Mouse (Mus musculus): ENCODE data around the gene Cbfa2t3.
A peak's percentile ranks its signal among the peaks of the same experiment; 100 is the strongest.

Gene Cbfa2t3

GRCm38 (mm10) chr8:122663106-122663505 lies 35.8 kb downstream of the Cbfa2t3 start:
- no peak overlapping the region for H3K4me3 ChIP-seq (replicated peaks; ENCODE audit: low read length)
- H3K27me3 ChIP-seq (ENCODE audit: insufficient read depth, low read length) = peaks cover 6% of the 10 kb centered on the region; the same call in 1 of the 2 replicates
- H3K4me1 ChIP-seq (replicated peaks; ENCODE audit: low read depth, low read length) = peaks cover 33% of the 10 kb centered on the region
- no peaks in the 10 kb centered on the region for H3K9me3 ChIP-seq (ENCODE audit: low read length)
- no peak for TF ChIP-seq CTCF (conservative IDR thresholded peaks at IDR 0.05; ENCODE audit: low read length)
- no peak for TF ChIP-seq NANOG (IDR thresholded peaks at IDR 0.05; ENCODE audit: borderline replicate concordance, low read length)
- TF ChIP-seq POU5F1 (IDR thresholded peaks at IDR 0.05; ENCODE audit: borderline replicate concordance, low read length) = no peak
- H3K36me3 ChIP-seq (ENCODE audit: insufficient read depth, low read length) = no peaks in the 10 kb centered on the region

DNA sequence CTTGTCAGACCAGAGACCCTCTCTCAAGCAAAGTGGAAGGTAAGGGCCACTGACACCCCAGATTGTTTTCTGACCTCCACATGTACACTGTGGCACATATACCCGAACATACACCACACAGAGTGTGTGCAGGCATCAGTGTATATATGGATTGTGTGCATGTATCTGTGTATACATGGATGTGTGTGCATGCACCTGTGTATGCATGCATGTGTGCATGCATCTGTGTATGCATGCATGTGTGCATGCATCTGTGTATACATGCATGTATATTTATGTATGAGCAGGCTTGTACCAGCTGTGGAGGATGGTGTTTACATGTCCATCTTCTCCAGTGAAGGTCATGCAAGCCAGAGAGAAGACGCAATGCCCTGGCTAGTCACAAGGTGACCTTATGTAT lies 37.0 kb downstream of the Cbfa2t3 start:
- no peak overlapping the region for H3K4me3 ChIP-seq (replicated peaks; ENCODE audit: low read length)
- no peaks in the 10 kb centered on the region for H3K36me3 ChIP-seq (ENCODE audit: insufficient read depth, low read length)
- H3K27me3 ChIP-seq (ENCODE audit: insufficient read depth, low read length) = no peaks in the 10 kb centered on the region
- H3K9me3 ChIP-seq (ENCODE audit: low read length) = no peaks in the 10 kb centered on the region
- H3K4me1 ChIP-seq (replicated peaks; ENCODE audit: low read depth, low read length) = peaks cover 20% of the 10 kb centered on the region
- no peak for TF ChIP-seq POU5F1 (IDR thresholded peaks at IDR 0.05; ENCODE audit: borderline replicate concordance, low read length)
- no peak for TF ChIP-seq NANOG (IDR thresholded peaks at IDR 0.05; ENCODE audit: borderline replicate concordance, low read length)
- no peak for TF ChIP-seq CTCF (conservative IDR thresholded peaks at IDR 0.05; ENCODE audit: low read length)

DNA sequence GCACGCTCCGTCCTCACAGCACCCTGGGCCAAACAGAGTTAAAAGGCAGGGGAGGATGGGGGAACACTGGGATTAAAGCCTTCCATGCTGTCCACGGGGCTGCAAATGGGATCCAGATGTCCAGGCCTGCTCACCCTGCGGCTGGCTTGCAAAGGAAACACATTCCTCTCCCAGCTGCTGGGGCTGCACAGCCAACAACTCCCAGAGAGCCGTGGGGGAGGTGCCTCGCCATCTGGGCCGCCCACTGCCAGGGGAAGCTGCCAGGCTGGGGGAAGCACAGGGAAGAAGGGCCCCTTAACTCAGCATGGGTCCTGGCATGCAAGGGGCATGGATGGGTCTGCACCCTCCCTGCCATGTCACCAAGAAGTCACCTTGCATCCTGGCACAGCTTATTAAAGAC lies 37.8 kb downstream of the Cbfa2t3 start:
- H3K4me1 ChIP-seq (replicated peaks; ENCODE audit: low read depth, low read length) = peaks cover 13% of the 10 kb centered on the region; the same call in 1 of the 2 replicates
- no peaks in the 10 kb centered on the region for H3K9me3 ChIP-seq (ENCODE audit: low read length)
- TF ChIP-seq POU5F1 (IDR thresholded peaks at IDR 0.05; ENCODE audit: borderline replicate concordance, low read length) (no peak), NANOG (IDR thresholded peaks at IDR 0.05; ENCODE audit: borderline replicate concordance, low read length) (no peak), CTCF (conservative IDR thresholded peaks at IDR 0.05; ENCODE audit: low read length) (no peak)
- no peak overlapping the region for H3K4me3 ChIP-seq (replicated peaks; ENCODE audit: low read length)
- no peaks in the 10 kb centered on the region for H3K27me3 ChIP-seq (ENCODE audit: insufficient read depth, low read length)
- no peaks in the 10 kb centered on the region for H3K36me3 ChIP-seq (ENCODE audit: insufficient read depth, low read length)

GRCm38 (mm10) chr8:122660022-122660421 lies 38.9 kb downstream of the Cbfa2t3 start:
- no peaks in the 10 kb centered on the region for H3K9me3 ChIP-seq (ENCODE audit: low read length)
- no peak for TF ChIP-seq POU5F1 (IDR thresholded peaks at IDR 0.05; ENCODE audit: borderline replicate concordance, low read length)
- peak; percentile 82 for TF ChIP-seq CTCF (conservative IDR thresholded peaks at IDR 0.05; ENCODE audit: low read length)
- H3K36me3 ChIP-seq (ENCODE audit: insufficient read depth, low read length) = no peaks in the 10 kb centered on the region
- H3K4me1 ChIP-seq (replicated peaks; ENCODE audit: low read depth, low read length) = peaks cover 8% of the 10 kb centered on the region; the same call in 1 of the 2 replicates
- no peaks in the 10 kb centered on the region for H3K27me3 ChIP-seq (ENCODE audit: insufficient read depth, low read length)
- H3K4me3 ChIP-seq (replicated peaks; ENCODE audit: low read length) = no peak overlapping the region

- Histone ChIP-seq H3K9me3 (ENCODE audit: low read length) (no peaks in the 10 kb centered on the region), H3K4me3 (replicated peaks; ENCODE audit: low read length) (no peak overlapping the region), H3K27me3 (ENCODE audit: insufficient read depth, low read length) (no peaks in the 10 kb centered on the region), H3K4me1 (replicated peaks; ENCODE audit: low read depth, low read length) (peaks cover 8% of the 10 kb centered on the region; the same call in 1 of the 2 replicates), H3K36me3 (ENCODE audit: insufficient read depth, low read length) (no peaks in the 10 kb centered on the region)
- TF ChIP-seq CTCF (conservative IDR thresholded peaks at IDR 0.05; ENCODE audit: low read length) (no peak), POU5F1 (IDR thresholded peaks at IDR 0.05; ENCODE audit: borderline replicate concordance, low read length) (no peak), NANOG (IDR thresholded peaks at IDR 0.05; ENCODE audit: borderline replicate concordance, low read length) (no peak)
Measured at GRCm38 (mm10) chr8:122658807-122659160, 40.1 kb downstream of the Cbfa2t3 start.

- Histone ChIP-seq H3K4me1 (replicated peaks; ENCODE audit: low read depth, low read length) (peaks cover 12% of the 10 kb centered on the region), H3K9me3 (ENCODE audit: low read length) (no peaks in the 10 kb centered on the region), H3K27me3 (ENCODE audit: insufficient read depth, low read length) (no peaks in the 10 kb centered on the region; the same call in 1 of the 2 replicates), H3K36me3 (ENCODE audit: insufficient read depth, low read length) (no peaks in the 10 kb centered on the region), H3K4me3 (replicated peaks; ENCODE audit: low read length) (no peak overlapping the region)
- TF ChIP-seq CTCF (conservative IDR thresholded peaks at IDR 0.05; ENCODE audit: low read length) = no peak
Measured at GRCm38 (mm10) chr8:122658149-122658806, 40.6 kb downstream of the Cbfa2t3 start.

DNA sequence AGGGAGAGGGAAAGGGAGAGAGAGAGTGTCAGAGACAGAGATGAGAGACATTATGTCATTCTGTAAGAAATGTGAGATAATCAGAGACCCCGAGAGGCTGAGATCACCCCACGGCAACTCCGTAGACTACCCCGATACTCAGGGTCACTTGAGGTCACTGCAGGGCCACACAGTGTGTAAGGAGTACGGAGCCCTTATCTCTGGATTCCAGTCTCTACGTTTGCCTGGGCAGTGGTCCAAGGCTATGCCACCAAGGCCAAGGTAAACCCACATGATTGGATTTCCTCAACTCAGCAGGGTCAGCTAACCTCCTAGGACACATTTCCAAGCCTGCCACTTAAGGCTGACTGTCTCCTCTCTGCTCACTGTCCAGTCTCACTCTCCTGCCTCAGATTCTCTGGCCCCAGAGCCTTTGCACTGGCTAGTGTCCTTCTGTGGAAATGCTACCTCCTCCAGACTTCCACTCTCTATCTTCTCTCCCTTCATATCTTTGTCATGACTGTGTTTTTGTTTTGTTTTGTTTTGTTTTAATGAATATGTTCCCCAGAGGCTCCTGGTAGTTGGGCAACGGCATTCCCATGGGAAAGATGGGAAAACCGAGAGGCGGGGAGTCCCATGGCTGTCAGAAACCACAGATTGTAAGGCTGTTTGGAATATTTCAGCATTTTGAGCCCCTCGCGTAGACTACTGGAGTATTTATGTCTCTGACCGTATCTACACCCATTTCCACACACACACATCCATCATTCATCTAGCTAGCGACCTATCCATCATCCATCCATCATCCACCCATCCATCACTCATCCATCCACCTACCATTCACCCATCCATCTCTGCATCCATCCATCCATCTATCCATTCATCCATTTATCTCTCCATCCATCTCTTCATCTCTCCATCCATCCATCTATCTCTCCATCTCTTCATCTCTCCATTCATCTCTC lies 42.6 kb downstream of the Cbfa2t3 start:
- TF ChIP-seq CTCF (conservative IDR thresholded peaks at IDR 0.05; ENCODE audit: low read length) (no peak), POU5F1 (IDR thresholded peaks at IDR 0.05; ENCODE audit: borderline replicate concordance, low read length) (no peak), NANOG (IDR thresholded peaks at IDR 0.05; ENCODE audit: borderline replicate concordance, low read length) (no peak)
- Histone ChIP-seq H3K9me3 (ENCODE audit: low read length) (no peaks in the 10 kb centered on the region), H3K27me3 (ENCODE audit: insufficient read depth, low read length) (no peaks in the 10 kb centered on the region; the same call in 1 of the 2 replicates), H3K4me1 (replicated peaks; ENCODE audit: low read depth, low read length) (peaks cover 21% of the 10 kb centered on the region), H3K36me3 (ENCODE audit: insufficient read depth, low read length) (no peaks in the 10 kb centered on the region), H3K4me3 (replicated peaks; ENCODE audit: low read length) (no peak overlapping the region)

DNA sequence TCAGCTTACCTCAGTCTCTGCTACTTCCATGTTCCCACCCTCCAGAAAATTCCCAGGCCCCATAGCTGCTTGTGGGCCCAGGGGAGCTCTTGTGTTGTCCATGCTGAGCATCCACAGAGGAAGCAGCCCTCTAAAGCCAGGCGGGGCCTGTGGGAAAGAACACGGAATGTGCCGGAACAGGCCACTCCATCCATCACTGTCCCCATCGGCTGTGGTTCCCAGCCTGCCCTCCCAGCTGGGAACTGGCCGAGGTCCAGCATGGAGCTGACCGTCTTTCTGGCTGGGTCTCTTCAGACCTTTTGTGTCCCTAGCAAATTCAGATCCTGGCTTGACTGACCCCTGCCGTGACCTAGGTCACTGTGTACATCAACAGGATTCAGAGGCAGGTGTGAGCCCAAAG lies 44.1 kb downstream of the Cbfa2t3 start:
- H3K9me3 ChIP-seq (ENCODE audit: low read length) = no peaks in the 10 kb centered on the region
- H3K4me1 ChIP-seq (replicated peaks; ENCODE audit: low read depth, low read length) = peaks cover 17% of the 10 kb centered on the region
- TF ChIP-seq CTCF (conservative IDR thresholded peaks at IDR 0.05; ENCODE audit: low read length) = no peak
- no peak for TF ChIP-seq POU5F1 (IDR thresholded peaks at IDR 0.05; ENCODE audit: borderline replicate concordance, low read length)
- no peak for TF ChIP-seq NANOG (IDR thresholded peaks at IDR 0.05; ENCODE audit: borderline replicate concordance, low read length)
- no peak overlapping the region for H3K4me3 ChIP-seq (replicated peaks; ENCODE audit: low read length)
- no peaks in the 10 kb centered on the region for H3K36me3 ChIP-seq (ENCODE audit: insufficient read depth, low read length)
- peaks cover 6% of the 10 kb centered on the region; the same call in 1 of the 2 replicates for H3K27me3 ChIP-seq (ENCODE audit: insufficient read depth, low read length)

Data from E14TG2a.4 (cell line).